Mouse (Mus musculus) liver, embryonic 14.5 days (tissue): ENCODE data around the gene Clic4.

ENCODE experiments used
- CTCF ChIP-seq: IDR thresholded peaks from 2 replicates; pipeline ENCODE4 v1.5.1; 2016; ENCODE audit warnings: antibody characterized with exemption, low read depth, control low read depth
- EP300 ChIP-seq: IDR thresholded peaks from 2 replicates; pipeline ENCODE4 v1.6.1; 2016; ENCODE audit warnings: antibody characterized with exemption, low read depth

- TF ChIP-seq CTCF (no peak), EP300 (no peak)
Observed at GRCm38 (mm10) chr4:135177568-135177967, 95.0 kb downstream of the Clic4 start.
